Mouse (Mus musculus) stomach, embryonic 16.5 days (tissue): ENCODE results near the gene Mapk1. TPM values are rescaled to one million over a fixed set of nuclear protein-coding genes. Genes with fewer than 3 reads are reported as not detected.

Experiments
- ATAC-seq: fragments of 200-750 bp; cut with Nextera tagmentation; 2 replicates; pipeline ENCODE4 v1.8.0; 2017; ENCODE audit warnings: moderate number of reproducible peaks, moderate TSS enrichment; ENCODE audit not compliant: insufficient read depth, low FRiP score
- H3K27ac ChIP-seq: fragments of 300-500 bp; sonication (generic); 2 replicates; pipeline ENCODE4 v1.5.1; 2014; ENCODE audit warnings: low read length
- H3K27me3 ChIP-seq: fragments of 300-500 bp; sonication (generic); 2 replicates; pipeline ENCODE4 v1.6.1; 2014; ENCODE audit warnings: low read length, control low read depth, mixed read lengths; ENCODE audit not compliant: control insufficient read depth, insufficient read depth
- H3K36me3 ChIP-seq: fragments of 300-500 bp; sonication (generic); 2 replicates; pipeline ENCODE4 v1.6.1; 2014; ENCODE audit warnings: low read length; ENCODE audit not compliant: control insufficient read depth, insufficient read depth
- H3K4me1 ChIP-seq: fragments of 300-500 bp; sonication (generic); 2 replicates; pipeline ENCODE4 v1.6.1; 2014; ENCODE audit warnings: low read length, control low read depth, mixed read lengths; ENCODE audit not compliant: control insufficient read depth, insufficient read depth
- H3K4me2 ChIP-seq: fragments of 300-500 bp; sonication (generic); 2 replicates; pipeline ENCODE4 v1.6.1; 2014; ENCODE audit warnings: low read depth, low read length, mixed read lengths
- H3K4me3 ChIP-seq: fragments of 300-500 bp; sonication (generic); replicated peaks from 2 replicates; pipeline ENCODE4 v1.5.1; 2014; ENCODE audit warnings: mild to moderate bottlenecking, low read length
- H3K9ac ChIP-seq: fragments of 300-500 bp; sonication (generic); 2 replicates; pipeline ENCODE4 v1.6.1; 2014; ENCODE audit warnings: low read length
- H3K9me3 ChIP-seq: fragments of 300-500 bp; sonication (generic); replicated peaks from 2 replicates; pipeline ENCODE4 v1.6.1; 2016; ENCODE audit warnings: low read length, control low read depth; ENCODE audit not compliant: control insufficient read depth
- WGBS: fragments of 180-500 bp; shearing (Covaris S2); extraction: QIAGEN DNeasy Blood & Tissue Kit; methylation state at CpG from one replicate; pipeline ENCODE4 v1.1.7; 2014; 5-methylcytosine and 5-hydroxymethylcytosine counted together
- polyA plus RNA-seq: library from polyadenylated mRNA; unstranded; fragments of >200 nt; fragmentation: Nextera tagmentation; extraction: Ambion mirVana; gene quantifications from 2 replicates; pipeline ENCODE4 v1.2.1, GENCODE M21; 2015

Mapk1 gene
- polyA plus RNA-seq, 1 experiment from 2014 or later, result 134 TPM

DNA sequence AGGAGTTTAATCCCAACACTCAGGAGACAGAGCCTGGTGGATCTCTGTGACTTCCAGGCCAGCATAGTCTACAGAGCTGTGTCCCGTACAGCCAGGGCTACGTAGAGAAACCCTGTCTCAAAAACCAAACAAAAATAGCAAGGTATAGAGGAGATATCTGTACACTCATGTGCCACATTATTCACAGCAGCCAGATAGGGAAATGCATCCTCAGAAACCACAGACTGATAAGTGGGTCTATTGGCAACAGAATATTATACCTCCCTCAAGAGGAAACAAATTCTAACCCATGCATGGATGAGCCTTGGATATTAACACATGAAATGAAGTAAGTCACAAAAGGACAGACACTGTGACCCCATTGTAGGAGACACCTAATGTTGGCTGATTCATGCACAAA, 84.4 kb downstream of the Mapk1 start:
- Histone ChIP-seq H3K9ac (no peak overlapping the region), H3K4me1 (no peaks in the 10 kb centered on the region), H3K9me3 (no peaks in the 10 kb centered on the region), H3K4me2 (no peak overlapping the region), H3K27me3 (no peaks in the 10 kb centered on the region), H3K4me3 (no peak overlapping the region), H3K27ac (no peak overlapping the region), H3K36me3 (no peaks in the 10 kb centered on the region)
- ATAC-seq, result no peak
- WGBS, result 74% methylated on average over 2 of the region's 2 CpGs

GRCm38 (mm10) chr16:17069511-17070443, 86.6 kb downstream of the Mapk1 start, which contains the start of gene Ypel1:
Ypel1 (plus strand) TSS chr16:17069696.
- H3K4me1 ChIP-seq, result no peaks in the 10 kb centered on the region
- peak; percentile 96 for ATAC-seq
- peak within 1 kb of the TSS; percentile 75 for H3K4me3 ChIP-seq
- H3K9me3 ChIP-seq, result no peaks in the 10 kb centered on the region
- under 1% methylated on average over 72 of the region's 76 CpGs for WGBS
- H3K27ac ChIP-seq, result peak within 1 kb of the TSS; percentile 85
- peak within 1 kb of the TSS; percentile 87 for H3K9ac ChIP-seq
- H3K4me2 ChIP-seq, result peak within 1 kb of the TSS; percentile 73
- H3K27me3 ChIP-seq, result no peaks in the 10 kb centered on the region
- no peaks in the 10 kb centered on the region for H3K36me3 ChIP-seq

DNA sequence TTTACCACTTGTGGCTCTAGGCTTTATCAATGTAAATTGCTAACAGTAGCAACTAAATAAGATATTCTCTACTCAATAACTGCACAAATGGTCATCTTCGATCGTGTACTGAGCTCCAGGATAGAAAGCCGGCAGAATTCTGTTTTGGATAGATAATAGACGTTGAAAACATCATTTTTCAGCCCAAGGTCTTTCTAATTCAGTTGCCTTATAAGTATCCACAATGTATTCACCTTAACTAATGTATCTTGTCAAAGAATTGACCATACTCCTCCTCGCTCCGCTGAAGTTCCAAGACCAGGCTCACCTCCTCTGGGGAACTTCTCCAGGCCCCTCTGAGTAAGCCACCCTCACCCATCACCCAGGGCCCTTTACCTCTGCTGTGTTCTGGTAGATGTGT, 87.5 kb downstream of the Mapk1 start:
- H3K9me3 ChIP-seq, result 0 out of 2 replicates have a peak, but pooled peaks cover 4% of the 10 kb centered on the region
- 39% methylated on average over 6 of the region's 6 CpGs for WGBS
- H3K27ac ChIP-seq, result no peak overlapping the region
- peak overlapping the region; percentile 73 for H3K4me2 ChIP-seq
- H3K36me3 ChIP-seq, result no peaks in the 10 kb centered on the region
- no peak overlapping the region for H3K9ac ChIP-seq
- H3K4me1 ChIP-seq, result no peaks in the 10 kb centered on the region
- ATAC-seq, result no peak
- no peaks in the 10 kb centered on the region for H3K27me3 ChIP-seq
- H3K4me3 ChIP-seq, result peak overlapping the region; percentile 75

GRCm38 (mm10) chr16:17073000-17073399, 89.8 kb downstream of the Mapk1 start:
- Histone ChIP-seq H3K9me3 (0 out of 2 replicates have a peak, but pooled peaks cover 5% of the 10 kb centered on the region), H3K4me3 (no peak overlapping the region), H3K4me2 (no peak overlapping the region), H3K9ac (no peak overlapping the region), H3K27ac (no peak overlapping the region), H3K4me1 (no peaks in the 10 kb centered on the region), H3K36me3 (no peaks in the 10 kb centered on the region), H3K27me3 (no peaks in the 10 kb centered on the region)
- no peak for ATAC-seq
- 87% methylated on average over 7 of the region's 7 CpGs for WGBS

GRCm38 (mm10) chr16:17076301-17076700, 93.1 kb downstream of the Mapk1 start:
- H3K9ac ChIP-seq, result no peak overlapping the region
- no peak overlapping the region for H3K4me2 ChIP-seq
- H3K9me3 ChIP-seq, result 0 out of 2 replicates have a peak, but pooled peaks cover 5% of the 10 kb centered on the region
- H3K4me3 ChIP-seq, result no peak overlapping the region
- H3K27ac ChIP-seq, result no peak overlapping the region
- WGBS, result 93% methylated on average over 2 of the region's 2 CpGs
- H3K4me1 ChIP-seq, result no peaks in the 10 kb centered on the region
- H3K36me3 ChIP-seq, result no peaks in the 10 kb centered on the region
- ATAC-seq, result no peak
- no peaks in the 10 kb centered on the region for H3K27me3 ChIP-seq

GRCm38 (mm10) chr16:17076869-17077268, 93.7 kb downstream of the Mapk1 start:
- Histone ChIP-seq H3K9ac (no peak overlapping the region), H3K4me1 (no peaks in the 10 kb centered on the region), H3K4me2 (no peak overlapping the region), H3K27me3 (no peaks in the 10 kb centered on the region), H3K9me3 (0 out of 2 replicates have a peak, but pooled peaks cover 5% of the 10 kb centered on the region), H3K4me3 (no peak overlapping the region), H3K36me3 (no peaks in the 10 kb centered on the region), H3K27ac (no peak overlapping the region)
- ATAC-seq, result no peak

DNA sequence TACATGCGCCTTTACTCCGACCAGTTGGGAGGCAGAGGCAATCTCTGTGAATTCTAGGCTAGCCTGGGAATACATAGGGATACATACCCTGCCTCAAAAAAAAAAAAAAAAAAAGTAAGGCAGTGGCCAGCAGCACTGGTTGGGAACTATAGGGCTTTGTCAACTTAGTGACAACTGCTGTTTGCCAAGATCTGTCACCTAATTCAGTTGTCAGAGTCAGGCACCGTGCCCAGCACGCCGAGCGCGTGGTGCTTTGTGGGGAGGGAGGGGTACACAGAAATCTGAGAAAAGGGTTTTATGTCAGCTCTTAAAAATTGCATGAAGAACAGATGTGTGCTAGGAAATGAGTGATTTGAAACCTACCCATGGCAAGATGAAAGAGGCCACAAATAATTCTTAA, 94.9 kb downstream of the Mapk1 start:
- 84% methylated on average over 7 of the region's 7 CpGs for WGBS
- Histone ChIP-seq H3K4me3 (no peak overlapping the region), H3K4me2 (no peak overlapping the region), H3K4me1 (no peaks in the 10 kb centered on the region), H3K27ac (no peak overlapping the region), H3K9me3 (0 out of 2 replicates have a peak, but pooled peaks cover 5% of the 10 kb centered on the region), H3K9ac (no peak overlapping the region), H3K27me3 (no peaks in the 10 kb centered on the region), H3K36me3 (0 out of 2 replicates have a peak, but pooled peaks cover 3% of the 10 kb centered on the region)
- no peak for ATAC-seq

DNA sequence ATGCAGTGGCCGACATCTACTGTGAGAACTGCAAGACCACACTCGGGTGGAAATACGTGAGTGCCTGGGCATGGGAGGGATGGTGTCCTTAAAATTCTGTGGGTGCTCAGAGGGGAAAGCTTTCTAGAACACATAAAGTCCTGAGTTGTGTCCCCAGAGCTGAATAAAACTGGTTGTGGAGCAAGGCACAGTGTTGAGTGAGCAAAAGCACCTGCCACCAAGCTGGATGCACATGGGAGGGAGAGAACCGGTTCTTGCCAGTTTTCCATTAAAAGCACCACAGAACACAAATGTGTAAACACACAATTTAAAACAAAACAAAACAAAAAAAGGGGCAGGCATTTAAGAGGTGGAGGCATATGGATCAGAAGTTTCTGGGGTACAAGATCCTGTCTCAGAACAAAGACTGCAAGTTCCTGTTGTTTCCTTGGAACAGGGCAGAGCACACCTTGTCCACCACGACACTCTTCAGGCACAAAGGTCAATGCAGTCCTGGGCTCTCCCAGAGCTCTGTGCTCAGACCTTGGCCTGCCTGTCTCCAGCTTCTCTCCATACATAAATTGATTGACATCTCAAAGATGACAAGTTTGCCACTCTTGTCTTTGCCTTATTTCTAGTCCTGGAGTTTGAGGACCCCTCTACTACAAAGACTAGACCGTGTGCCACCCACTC, 99.1 kb downstream of the Mapk1 start:
- WGBS, result 81% methylated on average over 6 of the region's 6 CpGs

DNA sequence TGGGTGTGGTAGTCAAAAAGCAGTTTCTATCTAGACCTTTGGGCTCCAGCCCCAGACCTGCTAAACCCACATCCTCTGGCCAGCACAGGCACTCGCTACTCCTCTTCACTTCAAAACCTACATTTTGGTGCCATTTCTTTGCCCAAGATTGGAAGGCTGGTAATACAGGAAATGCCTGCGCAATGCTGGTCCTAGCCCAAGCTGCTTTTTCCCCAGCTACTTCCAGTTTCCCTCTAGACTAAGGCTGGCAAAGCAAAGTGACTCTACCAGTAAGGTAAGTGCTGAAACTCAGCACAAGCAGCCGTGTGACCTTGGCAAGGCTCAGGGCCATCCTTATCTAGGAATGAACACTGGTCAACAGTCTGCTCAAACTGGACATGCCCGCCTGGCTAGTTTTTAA, 102.5 kb downstream of the Mapk1 start:
- Histone ChIP-seq H3K4me1 (no peaks in the 10 kb centered on the region), H3K4me3 (no peak overlapping the region), H3K9me3 (no peaks in the 10 kb centered on the region), H3K4me2 (no peak overlapping the region), H3K27me3 (no peaks in the 10 kb centered on the region), H3K9ac (no peak overlapping the region), H3K36me3 (peaks cover 27% of the 10 kb centered on the region), H3K27ac (peak overlapping the region; percentile 40; the same call in 1 of the 2 replicates)
- no peak; the same call in 1 of the 2 replicates for ATAC-seq
- WGBS, result 71% methylated on average over 4 of the region's 4 CpGs

More for the DNA sequence above, 99.1 kb downstream of the Mapk1 start:
- Histone ChIP-seq H3K27me3 (no peaks in the 10 kb centered on the region), H3K4me3 (no peak overlapping the region), H3K4me1 (no peaks in the 10 kb centered on the region), H3K9ac (no peak overlapping the region), H3K36me3 (peaks cover 12% of the 10 kb centered on the region; the same call in 1 of the 2 replicates), H3K27ac (no peak overlapping the region), H3K4me2 (no peak overlapping the region), H3K9me3 (no peaks in the 10 kb centered on the region)
- no peak for ATAC-seq
